Mouse (Mus musculus) embryonic stem cell, embryonic (primary cell): ENCODE measurements around the gene Zfp719.

ENCODE experiments used
- CTCF ChIA-PET, 4 experiments: fragments of 300-600 bp in 2 of 4; fragments of 350-600 bp in 2 of 4; sonication (Branson Sonifier 250); formaldehyde crosslinking; loops; one replicate each; lab custom pipeline; 2022; ENCODE audit warnings: inconsistent platforms in 2 of 4; lab: Charles Lee
- POLR2A ChIA-PET, 4 experiments: fragments of 300-600 bp in 2 of 4; fragments of 350-600 bp in 2 of 4; sonication (Branson Sonifier 250); formaldehyde crosslinking; loops; one replicate each; lab custom pipeline; 2022; ENCODE audit warnings: antibody characterized with exemption in 4 of 4, inconsistent platforms in 1 of 4; lab: Charles Lee

Gene Zfp719

GRCm38 (mm10) chr7:43579440-43580171, at the start of gene Zfp719:
TSS of gene Zfp719 (plus strand) at chr7:43579610.
- POLR2A ChIA-PET: interaction anchor here (0.5 to 2.4 kb wide), 24 partner anchors 16 to 218 kb away, joined by 3 to 17 read pairs (median 4); partner anchors contain the start of genes Ctu1 (in 2 of the 4), Zfp658 (in 2 of the 4), Zfp819 (in 2 of the 4) and Klk12 (in 1 of the 4)
- CTCF ChIA-PET: interaction anchor here in 3 of 4 experiments (0.5 to 0.9 kb wide), 5 partner anchors 54 to 420 kb away, joined by 3 to 5 read pairs (median 4); no protein-coding TSS in a partner anchor

- ChIA-PET CTCF (no interaction called here), POLR2A (interaction anchor here in 1 of 4 experiments (0.9 kb wide), 1 partner anchor 12 kb away, joined by 3 read pairs; no protein-coding TSS in a partner anchor)
Measured at GRCm38 (mm10) chr7:43530216-43530785, 49.1 kb upstream of the Zfp719 start.

GRCm38 (mm10) chr7:43532936-43533505, 46.4 kb upstream of the Zfp719 start:
- CTCF ChIA-PET: no interaction called here

GRCm38 (mm10) chr7:43538524-43538923, 40.9 kb upstream of the Zfp719 start:
- POLR2A ChIA-PET: interaction anchor here in 1 of 4 experiments (0.6 kb wide), 1 partner anchor 86 kb away, joined by 3 read pairs; no protein-coding TSS in a partner anchor
- CTCF ChIA-PET: interaction anchor here in 1 of 4 experiments (0.6 kb wide), 1 partner anchor 197 kb away, joined by 3 read pairs; no protein-coding TSS in a partner anchor

More at GRCm38 (mm10) chr7:43532936-43533505, 46.4 kb upstream of the Zfp719 start:
- POLR2A ChIA-PET: interaction anchor here in 1 of 4 experiments (0.6 to 1.7 kb wide), 3 partner anchors 14 to 75 kb away, joined by 3 to 6 read pairs (median 3); no protein-coding TSS in a partner anchor

GRCm38 (mm10) chr7:43544225-43544977, 35.0 kb upstream of the Zfp719 start, which contains the start of gene Cd33:
TSS of gene Cd33 (minus strand) at chr7:43544428.
- CTCF ChIA-PET: no interaction called here
- POLR2A ChIA-PET: no interaction called here

GRCm38 (mm10) chr7:43545656-43546545, 33.5 kb upstream of the Zfp719 start:
- POLR2A ChIA-PET: interaction anchor here in 2 of 4 experiments (1.1 to 3.1 kb wide), 5 partner anchors 17 to 219 kb away, joined by 3 to 12 read pairs (median 6); partner anchors contain the start of genes Zfp658 (in 1 of the 2) and Zfp819 (in 1 of the 2)
- CTCF ChIA-PET: no interaction called here

- ChIA-PET CTCF (interaction anchor here (0.5 to 1.4 kb wide), 5 partner anchors 22 to 198 kb away, joined by 3 to 4 read pairs (median 3); no protein-coding TSS in a partner anchor), POLR2A (interaction anchor here in 3 of 4 experiments (0.6 to 3.1 kb wide), 15 partner anchors 13 to 547 kb away, joined by 3 to 12 read pairs (median 4); partner anchors contain the start of genes Zfp658 (in 2 of the 3), Ctu1 (in 1 of the 3) and Zfp819 (in 1 of the 3))
Measured at GRCm38 (mm10) chr7:43547666-43548065, 31.7 kb upstream of the Zfp719 start.

GRCm38 (mm10) chr7:43548206-43548605, 31.2 kb upstream of the Zfp719 start:
- ChIA-PET CTCF (interaction anchor here (0.5 to 1.4 kb wide), 4 partner anchors 23 to 198 kb away, joined by 3 to 4 read pairs (median 4); no protein-coding TSS in a partner anchor), POLR2A (interaction anchor here in 3 of 4 experiments (0.6 to 3.1 kb wide), 11 partner anchors 13 to 236 kb away, joined by 3 to 12 read pairs (median 3); partner anchors contain the start of genes Zfp658 (in 2 of the 3), Ctu1 (in 1 of the 3) and Zfp819 (in 1 of the 3))

- POLR2A ChIA-PET: no interaction called here
Measured at GRCm38 (mm10) chr7:43553153-43553552, 26.3 kb upstream of the Zfp719 start.

GRCm38 (mm10) chr7:43554550-43554949, 24.9 kb upstream of the Zfp719 start:
- CTCF ChIA-PET: no interaction called here
- POLR2A ChIA-PET: interaction anchor here in 1 of 4 experiments (1.0 kb wide), 1 partner anchor 54 kb away, joined by 3 read pairs; no protein-coding TSS in a partner anchor

More at GRCm38 (mm10) chr7:43553153-43553552, 26.3 kb upstream of the Zfp719 start:
- CTCF ChIA-PET: no interaction called here

- CTCF ChIA-PET: no interaction called here
- POLR2A ChIA-PET: no interaction called here
Measured at GRCm38 (mm10) chr7:43555351-43555750, 24.1 kb upstream of the Zfp719 start.

GRCm38 (mm10) chr7:43556901-43557300, 22.5 kb upstream of the Zfp719 start:
- CTCF ChIA-PET: no interaction called here
- POLR2A ChIA-PET: no interaction called here

GRCm38 (mm10) chr7:43562006-43562633, 17.3 kb upstream of the Zfp719 start, which contains the start of gene Zfp658:
TSS of gene Zfp658 (plus strand) at chr7:43562256.
- ChIA-PET CTCF (interaction anchor here in 1 of 4 experiments (0.6 kb wide), 1 partner anchor 286 kb away, joined by 10 read pairs; no protein-coding TSS in a partner anchor), POLR2A (interaction anchor here (0.7 to 2.9 kb wide), 13 partner anchors 11 to 151 kb away, joined by 3 to 13 read pairs (median 5); partner anchors contain the start of genes Zfp719 (in 2 of the 4), Ctu1 (in 1 of the 4) and Zfp819 (in 1 of the 4))

- ChIA-PET CTCF (interaction anchor here in 1 of 4 experiments (0.6 kb wide), 1 partner anchor 287 kb away, joined by 10 read pairs; no protein-coding TSS in a partner anchor), POLR2A (interaction anchor here (0.6 to 2.9 kb wide), 13 partner anchors 10 to 151 kb away, joined by 3 to 13 read pairs (median 5); partner anchors contain the start of genes Zfp719 (in 2 of the 4) and Zfp819 (in 1 of the 4))
Measured at GRCm38 (mm10) chr7:43562651-43563070, 16.7 kb upstream of the Zfp719 start.

- ChIA-PET POLR2A (interaction anchor here in 3 of 4 experiments (0.6 to 2.9 kb wide), 15 partner anchors 9 to 1932 kb away, joined by 3 to 13 read pairs (median 6); partner anchors contain the start of genes Zfp719 (in 2 of the 3) and Zfp819 (in 1 of the 3)), CTCF (interaction anchor here in 1 of 4 experiments (1.4 kb wide), 1 partner anchor 19 kb away, joined by 3 read pairs; no protein-coding TSS in a partner anchor)
Measured at GRCm38 (mm10) chr7:43563300-43563699, 16.1 kb upstream of the Zfp719 start.
